Mouse (Mus musculus): ENCODE data around the gene Adi1. TPM values are rescaled to one million over a fixed set of nuclear protein-coding genes. Genes with fewer than 3 reads are reported as not detected.
A peak's percentile ranks its signal among the peaks of the same experiment; 100 is the strongest.

The Adi1 gene
- total RNA-seq, 2 experiments from 2014 or later: 47.3 to 51.7 TPM

DNA sequence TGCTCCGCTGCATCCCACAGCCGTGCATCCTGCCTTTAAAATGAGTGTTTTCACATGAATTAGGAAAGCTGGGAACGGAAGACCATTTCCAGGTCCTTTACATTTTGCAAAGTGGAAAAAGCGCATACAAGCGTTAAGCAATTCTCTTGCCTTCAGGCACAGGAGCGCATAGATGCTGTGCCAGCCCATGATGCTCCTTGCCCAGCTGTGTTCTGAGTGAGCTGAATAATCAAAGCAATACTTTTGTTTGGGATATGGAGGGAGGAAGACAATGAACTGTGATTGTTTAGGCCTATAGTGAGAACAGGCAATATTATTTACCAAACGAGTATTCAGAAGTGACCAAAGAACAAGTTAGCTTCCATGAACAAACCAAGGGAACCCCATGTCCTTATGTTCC, 15.7 kb downstream of the Adi1 start:
- no peak for DNase-seq
- intact Hi-C loops (cut with DNase I): loop anchor here (10.0 kb wide), 1 partner anchor 284 kb away; no protein-coding TSS in a partner anchor

DNA sequence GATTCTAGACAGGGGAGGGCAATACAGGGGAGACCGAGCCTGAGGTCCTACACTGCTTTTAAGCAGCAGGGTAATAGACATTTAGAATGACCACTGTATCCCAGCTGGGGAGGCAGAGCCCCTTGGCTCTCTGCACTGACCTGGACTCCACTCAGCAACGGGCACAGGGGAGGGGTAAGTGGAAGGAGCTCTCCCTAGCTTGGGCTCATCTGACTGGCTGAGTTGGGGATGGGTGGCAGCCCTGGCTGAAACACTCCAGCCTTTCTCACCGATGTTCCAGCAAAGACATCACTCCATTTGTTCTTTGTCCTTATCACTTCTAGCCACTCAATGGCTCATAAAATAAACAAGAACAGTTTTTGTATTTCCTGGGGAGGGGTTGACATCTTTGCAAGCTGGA, 18.7 kb downstream of the Adi1 start:
- intact Hi-C loops (cut with DNase I): loop anchor here (10.0 kb wide), 1 partner anchor 281 kb away; no protein-coding TSS in a partner anchor
- DNase-seq: no peak

DNA sequence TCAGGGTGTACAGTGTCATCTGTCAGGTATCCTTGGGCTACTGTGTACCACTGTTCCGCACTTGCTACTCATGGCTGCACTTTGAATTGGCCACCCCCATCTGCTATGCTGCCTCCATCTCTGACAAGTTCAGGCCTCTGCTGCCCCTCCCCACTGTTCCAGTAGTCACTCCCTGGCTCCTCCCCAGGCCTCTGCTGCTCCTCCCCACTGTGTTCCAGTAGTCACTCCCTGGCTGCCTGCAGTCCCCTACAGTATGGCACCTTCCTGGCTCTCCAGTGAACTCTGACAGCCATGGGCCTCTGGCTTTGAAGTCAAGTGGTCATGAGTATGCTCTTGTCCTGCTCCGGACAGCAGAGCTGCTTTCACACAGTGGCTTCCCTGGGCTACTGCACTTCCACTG, 19.2 kb downstream of the Adi1 start:
- intact Hi-C loops (cut with DNase I): loop anchor here (10.0 kb wide), 1 partner anchor 281 kb away; no protein-coding TSS in a partner anchor
- DNase-seq: no peak

DNA sequence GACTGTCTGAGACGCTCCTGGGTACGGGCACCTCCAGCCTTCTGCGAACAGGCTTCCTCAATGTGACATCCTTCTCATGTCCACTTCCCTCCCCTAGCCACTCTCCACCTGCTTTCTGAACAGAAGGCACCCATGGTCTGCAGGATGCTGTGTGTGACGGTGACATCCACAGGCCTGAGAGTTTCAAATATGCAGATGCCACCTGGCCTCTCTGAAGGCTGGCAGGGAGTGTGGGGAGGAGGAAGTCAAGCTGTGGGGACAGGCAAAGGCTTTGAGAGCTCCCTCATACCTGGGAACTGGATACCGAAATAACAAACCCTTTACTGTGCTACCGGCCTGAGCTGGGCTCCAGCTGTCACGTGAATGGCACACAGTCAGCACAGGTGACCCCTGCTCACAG, 19.7 kb downstream of the Adi1 start:
- no peak for DNase-seq
- intact Hi-C loops (cut with DNase I): loop anchor here (10.0 kb wide), 1 partner anchor 280 kb away; no protein-coding TSS in a partner anchor

DNA sequence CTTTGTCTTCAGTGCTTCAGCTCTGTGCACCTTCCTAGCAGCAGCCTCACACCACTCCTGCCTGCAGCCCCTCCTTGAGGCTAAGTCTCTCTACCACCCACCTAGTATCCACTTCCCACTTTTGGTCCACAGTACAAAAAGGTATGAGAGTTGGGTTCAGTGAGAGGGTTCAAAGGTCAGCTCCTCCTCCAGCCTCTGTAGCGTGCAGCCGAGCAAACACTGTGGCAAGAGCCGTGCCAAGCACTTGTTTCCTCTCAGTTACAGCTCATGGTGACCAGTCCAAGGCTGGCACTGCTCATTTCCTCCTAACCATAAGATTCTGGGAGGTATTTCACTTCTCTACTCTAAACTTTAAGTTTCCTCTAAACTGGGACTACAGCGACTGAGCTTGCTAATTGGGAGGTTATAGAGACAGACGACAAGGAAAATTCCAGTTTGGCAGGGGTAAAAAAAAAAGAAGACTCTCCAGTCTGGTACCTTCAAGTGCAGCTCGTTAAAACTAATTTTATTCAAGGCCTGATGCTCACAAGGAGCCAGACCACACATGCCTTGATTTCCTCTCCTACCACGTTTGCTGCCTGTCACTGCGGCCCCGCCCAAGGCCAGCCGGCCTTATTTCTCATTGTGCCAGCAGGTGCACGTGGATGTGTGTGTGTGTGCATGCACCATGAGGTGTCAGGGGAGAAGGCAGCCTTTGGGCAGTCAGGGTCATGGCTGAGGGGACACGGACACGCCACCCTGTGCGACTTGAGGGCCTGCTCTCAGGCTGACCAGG, 23.0 kb downstream of the Adi1 start:
- intact Hi-C loops (cut with DNase I): loop anchor here (10.0 kb wide), 1 partner anchor 277 kb away; no protein-coding TSS in a partner anchor
- no peak for DNase-seq

DNA sequence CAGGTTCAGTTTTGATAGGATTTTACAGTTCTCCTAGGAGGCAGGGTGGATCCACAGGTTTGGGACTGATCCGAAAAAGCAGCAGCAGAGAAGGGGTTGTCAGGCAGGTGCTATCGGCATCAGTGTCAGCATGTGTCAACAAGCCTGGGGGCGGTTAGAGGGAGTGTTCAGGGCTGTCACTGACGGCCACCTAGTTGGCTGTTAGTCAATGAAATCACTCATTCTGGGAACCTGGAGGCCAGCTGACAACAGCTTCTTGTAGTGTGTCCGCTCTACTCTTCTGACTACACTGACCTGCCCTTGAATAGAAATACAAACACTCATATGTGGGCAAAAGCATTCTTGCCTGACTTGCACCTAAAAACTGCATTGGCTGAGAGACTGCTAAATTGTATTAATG, 24.1 kb downstream of the Adi1 start:
- DNase-seq: no peak
- intact Hi-C loops (cut with DNase I): loop anchor here (1.0 to 10.0 kb wide), 3 partner anchors 110 to 430 kb away; no protein-coding TSS in a partner anchor

DNA sequence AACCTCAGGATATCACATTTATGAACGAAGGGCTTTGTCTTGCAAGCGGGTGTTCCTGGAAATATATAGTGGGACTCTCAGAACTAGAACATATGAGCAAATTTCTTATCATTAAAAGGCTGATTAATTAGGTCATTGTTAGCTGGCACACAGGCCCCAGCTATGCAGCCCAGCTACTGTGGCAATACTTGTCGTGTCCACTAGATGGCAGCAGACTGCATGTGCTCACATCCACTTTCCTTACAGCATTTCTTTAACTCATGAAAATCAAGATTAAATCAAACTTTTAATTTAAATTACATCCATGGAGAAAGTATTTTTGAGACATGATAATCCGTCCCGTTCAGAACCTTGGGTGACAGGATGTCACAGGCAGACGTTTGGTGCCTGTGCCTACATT, 24.6 kb downstream of the Adi1 start:
- intact Hi-C loops (cut with DNase I): loop anchor here (1.0 to 10.0 kb wide), 4 partner anchors 110 to 430 kb away; no protein-coding TSS in a partner anchor
- peak; percentile 74 for DNase-seq

DNA sequence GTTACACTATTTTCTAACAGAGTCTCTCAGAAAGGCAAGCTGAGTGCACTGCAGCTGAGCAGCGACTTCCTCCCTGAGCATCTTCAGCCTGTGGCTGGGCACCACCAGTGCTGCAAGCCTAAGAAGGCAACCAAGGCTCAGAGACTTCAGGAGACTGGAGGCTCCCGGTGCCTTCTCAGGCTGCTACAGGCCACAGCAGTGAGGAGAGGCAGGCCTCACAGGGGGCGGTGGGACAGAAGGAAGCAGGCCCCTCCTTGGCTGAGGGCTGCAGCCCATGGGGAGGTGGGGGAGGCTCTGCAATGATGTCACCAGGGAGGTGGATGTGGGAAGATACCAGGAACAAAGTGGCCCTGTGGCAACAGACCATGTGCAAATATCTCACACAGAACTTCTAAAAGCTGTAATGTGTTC, 25.1 kb downstream of the Adi1 start:
- DNase-seq: peak in 1 of 2 experiments; percentile 8
- intact Hi-C loops (cut with DNase I): loop anchor here (5.0 kb wide), 1 partner anchor 127 kb away; no protein-coding TSS in a partner anchor

DNA sequence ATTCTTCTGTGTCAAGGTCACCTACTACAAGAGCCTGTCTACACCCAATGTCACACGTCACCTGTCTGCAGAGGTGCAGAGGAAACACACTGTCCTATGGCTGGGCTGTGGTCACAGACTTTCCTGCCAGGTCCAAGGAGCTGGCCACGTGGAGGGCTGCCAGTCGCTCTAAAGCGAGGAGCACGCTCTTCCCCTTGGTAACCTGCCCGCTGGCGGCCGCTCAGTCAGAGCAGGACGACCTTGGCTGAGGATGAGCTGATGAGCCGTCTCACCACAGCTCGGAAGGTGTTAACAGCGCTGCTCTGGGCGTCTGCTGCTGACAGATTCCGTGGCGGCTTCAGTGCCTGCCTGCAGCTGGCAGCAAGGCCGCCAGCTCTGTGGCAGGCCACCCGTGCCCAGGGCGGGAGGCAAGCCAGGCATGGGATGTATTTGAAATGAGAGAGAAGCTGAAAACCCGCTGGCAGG, 25.6 kb downstream of the Adi1 start:
- intact Hi-C loops (cut with DNase I): loop anchor here (5.0 kb wide), 1 partner anchor 127 kb away; no protein-coding TSS in a partner anchor
- peak; percentile 73 to 75 for DNase-seq

DNA sequence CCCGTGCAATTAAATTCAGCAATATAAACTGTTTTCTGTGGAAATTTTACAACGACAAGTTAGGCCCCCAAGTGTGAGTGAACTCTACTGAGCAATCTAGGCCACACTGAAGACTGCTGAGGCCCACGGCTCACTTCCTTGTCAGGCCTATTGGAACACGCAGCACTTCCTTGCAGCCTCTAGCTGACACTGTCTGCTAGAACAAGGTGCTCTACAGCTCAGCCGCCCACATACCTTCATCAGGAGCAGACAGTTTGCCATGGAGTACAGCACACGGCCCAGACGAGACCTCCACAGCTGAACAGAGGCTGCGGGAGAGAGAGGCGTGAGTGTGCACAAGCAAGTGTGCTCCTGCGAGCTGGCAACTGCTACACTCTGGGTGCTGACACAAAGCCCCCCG, 26.3 kb downstream of the Adi1 start:
- no peak for DNase-seq
- intact Hi-C loops (cut with DNase I): loop anchor here (5.0 kb wide), 1 partner anchor 126 kb away; no protein-coding TSS in a partner anchor

- intact Hi-C loops (cut with DNase I): loop anchor here (5.0 kb wide), 1 partner anchor 123 kb away; no protein-coding TSS in a partner anchor
- no peak for DNase-seq
These were observed 29.4 kb downstream of the Adi1 start for GRCm38 (mm10) chr12:28704381-28704780.

DNA sequence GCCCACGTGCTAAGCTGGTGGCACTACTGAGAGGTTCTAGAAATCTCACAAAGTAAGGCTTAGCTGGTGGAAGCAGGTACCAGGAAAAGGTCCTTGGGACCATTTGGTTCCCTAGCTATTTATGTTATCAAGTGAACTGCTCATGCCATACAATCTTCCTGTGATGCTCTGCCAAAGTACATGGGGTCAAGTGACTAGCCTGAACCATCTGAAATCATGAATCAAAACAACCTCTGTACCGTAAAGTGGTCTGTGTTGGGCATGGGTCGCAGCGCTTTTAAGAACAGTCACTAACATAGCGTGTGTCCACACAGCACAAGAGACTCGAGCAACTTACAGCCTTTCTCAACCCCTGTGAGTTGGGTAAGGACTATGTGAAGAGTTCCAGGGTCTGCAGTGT, 30.2 kb downstream of the Adi1 start:
- intact Hi-C loops (cut with DNase I): no loop called here
- no peak for DNase-seq

DNA sequence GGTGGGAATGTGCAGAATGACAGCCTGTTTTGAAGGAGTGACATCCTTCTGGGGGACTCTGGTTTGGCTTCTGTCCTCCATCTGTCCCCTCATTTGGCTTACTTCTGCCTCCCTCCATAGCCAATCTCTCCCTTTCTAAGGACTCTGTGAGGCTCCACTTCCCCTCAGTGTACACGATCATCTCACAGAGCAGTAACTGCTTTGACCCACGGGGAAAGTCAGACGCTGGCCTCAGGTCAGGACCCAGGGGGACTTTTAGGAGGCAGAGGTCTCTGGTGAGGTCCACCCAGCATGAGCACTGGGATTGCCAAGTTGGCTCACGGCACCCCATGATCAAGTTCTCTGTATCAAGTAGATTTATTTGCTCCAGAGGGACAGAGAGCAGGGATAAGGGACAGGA, 33.1 kb downstream of the Adi1 start:
- intact Hi-C loops (cut with DNase I): no loop called here

DNA sequence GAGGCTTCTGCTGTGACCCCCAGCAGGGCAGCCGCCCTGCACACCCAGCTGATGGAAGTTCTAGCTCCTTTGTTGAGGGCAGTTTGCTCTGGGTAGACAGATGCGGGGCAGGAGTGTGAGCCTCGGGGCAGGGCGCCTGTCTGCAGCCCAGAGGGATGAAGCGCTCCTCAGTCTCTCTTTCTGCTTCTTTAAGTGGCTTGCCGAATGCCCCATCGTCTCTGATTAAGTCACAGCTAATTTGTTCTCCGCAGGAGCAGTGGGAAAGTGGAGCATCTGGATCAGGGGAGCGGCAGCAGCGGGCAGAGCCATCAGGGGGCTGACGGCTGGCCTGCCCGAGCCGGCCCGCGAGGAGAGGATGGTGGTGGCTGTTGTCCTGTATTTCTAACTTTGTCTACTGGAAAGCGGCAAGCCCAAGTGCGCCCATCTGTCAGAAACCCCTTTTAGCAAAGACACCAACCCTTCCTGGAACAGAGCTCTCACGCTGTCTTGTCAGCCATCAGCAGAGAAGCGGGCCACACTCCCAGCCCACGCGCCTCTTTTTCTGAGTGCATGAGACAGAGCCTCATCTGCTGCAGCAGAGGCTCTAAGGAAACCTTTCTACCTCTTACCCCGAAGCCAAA, 35.6 kb downstream of the Adi1 start:
- no peak for DNase-seq
- intact Hi-C loops (cut with DNase I): no loop called here

More for the DNA sequence above, 33.1 kb downstream of the Adi1 start:
- no peak for DNase-seq

GRCm38 (mm10) chr12:28714822-28715632, 40.0 kb downstream of the Adi1 start:
- DNase-seq: no peak
- intact Hi-C loops (cut with DNase I): no loop called here

- no peak for DNase-seq
- intact Hi-C loops (cut with DNase I): no loop called here
These were observed 42.0 kb downstream of the Adi1 start for GRCm38 (mm10) chr12:28717066-28717465.

- no peak for DNase-seq
- intact Hi-C loops (cut with DNase I): no loop called here
These were observed 43.1 kb downstream of the Adi1 start for GRCm38 (mm10) chr12:28718106-28718505.

DNA sequence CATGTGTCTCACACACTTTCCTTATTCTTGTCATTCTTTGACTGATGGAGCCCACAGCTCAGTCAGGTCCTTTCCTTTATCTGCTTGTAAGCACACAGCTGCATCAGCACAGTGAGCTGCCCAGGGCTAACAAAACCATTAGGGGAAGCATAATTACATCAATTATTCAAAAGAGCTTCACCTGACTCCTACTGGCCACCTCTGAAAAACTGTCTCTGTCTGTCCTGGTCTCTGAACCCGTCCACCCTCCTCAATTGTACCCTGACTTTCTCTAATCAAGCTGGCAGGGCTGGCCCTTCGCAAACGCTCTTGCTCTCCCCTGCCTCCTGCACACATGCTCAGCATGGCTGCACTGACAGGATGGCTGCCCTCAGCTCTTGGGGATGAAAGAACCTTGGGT, 49.3 kb downstream of the Adi1 start:
- intact Hi-C loops (cut with DNase I): no loop called here
- no peak for DNase-seq

DNA sequence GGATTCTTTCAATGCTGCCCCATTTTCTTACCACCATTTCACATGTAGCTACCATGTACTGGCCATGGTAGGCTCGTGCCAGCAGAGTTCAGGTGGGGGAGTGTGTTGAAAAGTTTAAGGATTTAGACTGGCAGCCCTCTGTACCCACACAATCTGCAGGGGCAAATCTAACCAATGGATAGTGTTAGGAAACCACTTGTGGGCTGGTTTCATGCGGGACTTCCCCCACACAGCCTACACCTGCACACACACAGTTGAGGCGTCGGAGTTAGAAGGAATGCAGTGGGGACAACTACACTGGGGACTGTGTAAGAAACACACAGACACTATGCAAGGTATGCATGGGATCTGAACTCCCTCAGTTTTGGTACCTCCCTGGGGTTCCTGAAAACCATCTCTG, 51.2 kb downstream of the Adi1 start:
- intact Hi-C loops (cut with DNase I): no loop called here

GRCm38 (mm10) chr12:28727061-28727460, 52.0 kb downstream of the Adi1 start:
- intact Hi-C loops (cut with DNase I): no loop called here

More for the DNA sequence above, 51.2 kb downstream of the Adi1 start:
- DNase-seq: no peak

More at GRCm38 (mm10) chr12:28727061-28727460, 52.0 kb downstream of the Adi1 start:
- DNase-seq: no peak

All from heart, postnatal 36 days (tissue).